Mouse (Mus musculus) heart, embryonic 13.5 days (tissue): Measurements from ENCODE around the gene Mansc4. TPM values are rescaled to one million over a fixed set of nuclear protein-coding genes. Genes with fewer than 3 reads are reported as not detected.
A peak's percentile ranks its signal among the peaks of the same experiment; 100 is the strongest.

Source experiments
- ATAC-seq: fragments of 200-750 bp; cut with Nextera tagmentation; 2 replicates; pipeline ENCODE4 v1.8.0; 2017; ENCODE audit warnings: moderate TSS enrichment; ENCODE audit not compliant: insufficient number of reproducible peaks, low FRiP score, low TSS enrichment; ENCODE audit errors: extremely low read depth
- H3K27ac ChIP-seq: fragments of 300-500 bp; sonication (generic); replicated peaks from 2 replicates; pipeline ENCODE4 v1.5.1; 2015; ENCODE audit warnings: moderate library complexity, mild to moderate bottlenecking, inconsistent platforms
- H3K27me3 ChIP-seq: fragments of 300-500 bp; sonication (generic); replicated peaks from 2 replicates; pipeline ENCODE4 v1.6.1; 2015; ENCODE audit warnings: mild to moderate bottlenecking, inconsistent platforms
- H3K36me3 ChIP-seq: fragments of 300-500 bp; sonication (generic); 2 replicates; pipeline ENCODE4 v1.6.1; 2015; ENCODE audit warnings: mild to moderate bottlenecking, inconsistent platforms
- H3K4me1 ChIP-seq: fragments of 300-500 bp; sonication (generic); 2 replicates; pipeline ENCODE4 v1.6.1; 2015; ENCODE audit warnings: inconsistent platforms
- H3K4me2 ChIP-seq: fragments of 300-500 bp; sonication (generic); 2 replicates; pipeline ENCODE4 v1.6.1; 2015; ENCODE audit warnings: inconsistent platforms, mild to moderate bottlenecking, moderate library complexity
- H3K4me3 ChIP-seq: fragments of 300-500 bp; sonication (generic); 2 replicates; pipeline ENCODE4 v1.5.1; 2015; ENCODE audit warnings: moderate library complexity, mild to moderate bottlenecking, inconsistent platforms
- H3K9ac ChIP-seq: fragments of 300-500 bp; sonication (generic); 2 replicates; pipeline ENCODE4 v1.6.1; 2015; ENCODE audit warnings: inconsistent platforms, mild to moderate bottlenecking, moderate library complexity
- H3K9me3 ChIP-seq: fragments of 300-500 bp; sonication (generic); 2 replicates; pipeline ENCODE4 v1.6.1; 2016; ENCODE audit warnings: inconsistent platforms
- WGBS: fragments of 180-500 bp; shearing (Covaris S2); methylation state at CpG from one replicate; pipeline ENCODE4 v1.1.7; 2015; ENCODE audit warnings: mixed read lengths; 5-methylcytosine and 5-hydroxymethylcytosine counted together
- polyA plus RNA-seq: library from polyadenylated mRNA; unstranded; fragments of >200 nt; fragmentation: Nextera tagmentation; extraction: Ambion mirVana; gene quantifications from 2 replicates; pipeline ENCODE4 v1.2.1, GENCODE M21; 2015

The Mansc4 gene
- polyA plus RNA-seq, 1 experiment from 2014 or later, result 0.51 TPM

GRCm38 (mm10) chr6:147097346-147097929, 10.6 kb upstream of the Mansc4 start:
- H3K9ac ChIP-seq, result peak overlapping the region; percentile 9; the same call in 1 of the 2 replicates
- H3K9me3 ChIP-seq, result 0 out of 2 replicates have a peak, but pooled peaks cover 4% of the 10 kb centered on the region
- H3K4me1 ChIP-seq, result peaks cover 55% of the 10 kb centered on the region
- no peak for ATAC-seq
- H3K27ac ChIP-seq, result no peak overlapping the region
- 42% methylated on average over 8 of the region's 8 CpGs for whole genome bisulfite sequencing
- H3K4me3 ChIP-seq, result no peak overlapping the region
- no peak overlapping the region; the same call in 1 of the 2 replicates for H3K4me2 ChIP-seq
- H3K36me3 ChIP-seq, result peaks cover 39% of the 10 kb centered on the region
- H3K27me3 ChIP-seq, result no peaks in the 10 kb centered on the region

DNA sequence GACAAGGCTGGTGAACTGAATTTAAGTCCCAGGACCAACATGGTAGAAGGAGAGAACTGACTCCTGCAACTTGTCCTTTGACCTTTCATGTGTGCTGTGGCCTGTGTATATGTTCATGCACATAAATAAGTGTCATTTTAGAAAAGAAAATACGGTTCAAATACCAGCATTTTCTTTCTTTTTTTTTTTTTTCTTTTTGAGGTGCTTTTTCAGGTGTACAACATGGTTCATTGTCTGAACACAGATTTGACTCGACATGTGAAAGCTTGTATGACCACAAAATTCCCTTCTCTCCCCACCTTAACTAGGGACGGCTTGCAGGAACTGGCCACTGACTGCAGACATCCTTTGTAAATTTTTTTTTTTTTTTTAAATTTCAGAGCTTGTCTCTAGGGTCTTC, 10.1 kb upstream of the Mansc4 start:
- H3K4me1 ChIP-seq, result peaks cover 60% of the 10 kb centered on the region
- H3K36me3 ChIP-seq, result peaks cover 34% of the 10 kb centered on the region
- H3K9me3 ChIP-seq, result 0 out of 2 replicates have a peak, but pooled peaks cover 4% of the 10 kb centered on the region
- ATAC-seq, result no peak
- no peaks in the 10 kb centered on the region for H3K27me3 ChIP-seq
- H3K9ac ChIP-seq, result peak overlapping the region; percentile 9; the same call in 1 of the 2 replicates
- H3K4me3 ChIP-seq, result no peak overlapping the region
- no peak overlapping the region; the same call in 1 of the 2 replicates for H3K4me2 ChIP-seq
- H3K27ac ChIP-seq, result no peak overlapping the region
- whole genome bisulfite sequencing, result 74% methylated on average over 3 of the region's 3 CpGs

DNA sequence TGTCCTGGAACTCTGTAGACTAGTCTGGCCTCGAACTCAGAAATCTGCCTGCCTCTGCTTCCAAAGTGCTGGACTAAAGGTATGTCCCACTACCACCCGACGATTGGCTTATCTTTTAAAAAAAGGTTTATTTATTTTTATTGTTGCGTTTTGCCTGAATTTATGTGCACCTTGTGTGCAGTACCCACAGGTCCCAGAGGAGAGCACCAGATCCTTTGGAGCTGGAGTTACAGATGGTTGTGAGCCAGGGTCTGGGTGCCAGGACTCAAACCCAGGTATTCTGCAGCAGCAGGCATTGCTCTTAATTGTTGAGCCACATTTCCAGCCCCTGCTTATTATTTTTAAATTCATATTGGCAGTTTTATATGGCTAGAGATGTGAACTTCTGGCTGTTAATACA, 9.3 kb upstream of the Mansc4 start:
- Histone ChIP-seq H3K4me2 (no peak overlapping the region), H3K27me3 (no peaks in the 10 kb centered on the region), H3K9me3 (0 out of 2 replicates have a peak, but pooled peaks cover 4% of the 10 kb centered on the region), H3K9ac (no peak overlapping the region), H3K27ac (no peak overlapping the region), H3K4me3 (no peak overlapping the region), H3K36me3 (peaks cover 28% of the 10 kb centered on the region), H3K4me1 (peaks cover 59% of the 10 kb centered on the region)
- 86% methylated on average over 4 of the region's 4 CpGs for WGBS
- ATAC-seq, result no peak

GRCm38 (mm10) chr6:147094771-147095170, 7.9 kb upstream of the Mansc4 start:
- 81% methylated on average over 7 of the region's 7 CpGs for WGBS
- Histone ChIP-seq H3K9ac (no peak overlapping the region), H3K4me2 (no peak overlapping the region), H3K4me1 (peaks cover 54% of the 10 kb centered on the region), H3K27ac (no peak overlapping the region), H3K27me3 (peaks cover 7% of the 10 kb centered on the region; the same call in 1 of the 2 replicates), H3K4me3 (no peak overlapping the region), H3K36me3 (peaks cover 25% of the 10 kb centered on the region), H3K9me3 (0 out of 2 replicates have a peak, but pooled peaks cover 4% of the 10 kb centered on the region)
- no peak for ATAC-seq

GRCm38 (mm10) chr6:147092136-147092535, 5.3 kb upstream of the Mansc4 start:
- WGBS, result 2% methylated on average over 15 of the region's 15 CpGs
- peak overlapping the region; percentile 78 for H3K4me3 ChIP-seq
- peak overlapping the region; percentile 93 for H3K9ac ChIP-seq
- 0 out of 2 replicates have a peak, but pooled peaks cover 4% of the 10 kb centered on the region for H3K9me3 ChIP-seq
- peak; percentile 15; the same call in 1 of the 2 replicates for ATAC-seq
- peaks cover 40% of the 10 kb centered on the region for H3K4me1 ChIP-seq
- peaks cover 13% of the 10 kb centered on the region; the same call in 1 of the 2 replicates for H3K27me3 ChIP-seq
- peak overlapping the region; percentile 95 for H3K4me2 ChIP-seq
- peaks cover 25% of the 10 kb centered on the region for H3K36me3 ChIP-seq
- peak overlapping the region; percentile 87 for H3K27ac ChIP-seq

DNA sequence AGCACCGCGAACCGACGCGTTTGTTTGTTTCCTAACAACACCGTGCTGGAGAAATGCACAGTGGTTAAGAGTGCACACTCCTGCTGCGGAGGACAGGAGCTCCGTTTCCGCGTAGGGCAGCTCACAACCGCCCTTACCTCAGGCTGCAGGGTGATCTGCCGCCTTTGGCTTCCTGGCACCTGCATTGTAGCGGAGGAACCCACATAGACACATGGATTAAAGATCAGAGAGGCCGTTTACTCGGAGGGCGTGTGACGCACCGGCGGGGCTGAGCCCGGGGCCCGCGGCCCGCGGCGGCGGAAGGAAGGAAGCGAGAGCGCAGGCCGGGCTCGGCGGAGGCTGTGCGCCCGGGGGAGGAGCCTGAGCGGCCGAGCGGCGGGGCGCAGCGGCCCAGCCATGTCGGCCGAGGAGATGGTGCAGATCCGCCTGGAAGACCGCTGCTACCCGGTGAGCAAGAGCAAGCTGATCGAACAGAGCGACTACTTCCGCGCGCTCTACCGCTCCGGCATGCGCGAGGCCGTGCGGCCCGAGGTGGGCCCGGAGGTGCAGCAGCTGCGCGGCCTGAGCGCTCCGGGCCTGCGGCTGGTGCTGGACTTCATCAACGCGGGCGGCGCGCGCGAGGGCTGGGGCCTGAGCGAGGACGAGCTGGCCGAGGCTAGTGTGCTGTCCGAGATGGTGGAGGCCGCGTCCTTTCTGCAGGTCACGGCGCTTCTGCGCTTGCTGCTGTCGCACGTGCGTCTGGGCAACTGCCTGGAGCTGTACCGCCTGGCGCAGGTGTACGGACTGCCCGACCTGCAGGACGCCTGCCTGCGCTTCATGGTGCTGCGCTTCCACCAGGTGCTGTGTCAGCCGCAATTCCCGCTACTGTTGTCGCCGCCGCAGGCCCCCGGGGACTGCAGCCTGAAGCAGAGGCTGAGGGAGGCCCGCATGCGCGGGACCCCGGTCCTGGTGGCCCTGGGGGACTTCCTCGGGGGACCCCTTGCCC, 4.6 kb upstream of the Mansc4 start, which contains the start of gene Klhl42:
Klhl42 (plus strand) TSS at position 244 of the 985 bp plus-strand sequence.
- peaks cover 41% of the 10 kb centered on the region for H3K4me1 ChIP-seq
- peak; percentile 59; the same call in 1 of the 2 replicates for ATAC-seq
- H3K27ac ChIP-seq, result peak within 1 kb of the TSS; percentile 87
- peak within 1 kb of the TSS; percentile 93 for H3K9ac ChIP-seq
- H3K4me3 ChIP-seq, result peak within 1 kb of the TSS; percentile 78
- H3K36me3 ChIP-seq, result peaks cover 25% of the 10 kb centered on the region
- WGBS, result under 1% methylated on average over 98 of the region's 99 CpGs
- peak within 1 kb of the TSS; percentile 95 for H3K4me2 ChIP-seq
- peaks cover 13% of the 10 kb centered on the region; the same call in 1 of the 2 replicates for H3K27me3 ChIP-seq
- H3K9me3 ChIP-seq, result 0 out of 2 replicates have a peak, but pooled peaks cover 4% of the 10 kb centered on the region

- Histone ChIP-seq H3K36me3 (peaks cover 14% of the 10 kb centered on the region), H3K27ac (no peak overlapping the region), H3K4me2 (peak overlapping the region; percentile 95), H3K9ac (no peak overlapping the region), H3K4me1 (peaks cover 45% of the 10 kb centered on the region), H3K4me3 (peak overlapping the region; percentile 78; the same call in 1 of the 2 replicates), H3K27me3 (peaks cover 13% of the 10 kb centered on the region; the same call in 1 of the 2 replicates), H3K9me3 (no peaks in the 10 kb centered on the region)
- no peak for ATAC-seq
- 73% methylated on average over 5 of the region's 5 CpGs for WGBS
Measured at GRCm38 (mm10) chr6:147090191-147090590, 3.4 kb upstream of the Mansc4 start.

DNA sequence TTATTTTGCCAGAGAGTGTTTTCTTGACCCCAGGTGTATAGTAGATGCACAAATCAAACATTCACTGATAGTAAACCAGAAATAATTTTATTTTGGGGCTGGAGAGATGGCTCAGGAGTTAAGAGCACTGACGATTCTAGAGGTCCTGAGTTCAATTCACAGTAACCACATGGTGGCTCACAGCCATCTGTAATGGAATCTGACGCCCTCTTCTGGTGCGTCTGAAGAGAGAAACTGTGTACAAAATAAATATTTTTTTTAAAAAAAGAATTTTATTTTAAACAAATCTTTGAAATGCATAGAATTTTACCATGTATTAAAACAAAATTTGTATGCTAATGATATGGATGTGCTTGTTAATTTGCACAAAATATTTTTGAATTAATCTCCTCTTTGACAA, 1.7 kb upstream of the Mansc4 start:
- no peak overlapping the region for H3K4me2 ChIP-seq
- peaks cover 13% of the 10 kb centered on the region; the same call in 1 of the 2 replicates for H3K27me3 ChIP-seq
- H3K9me3 ChIP-seq, result no peaks in the 10 kb centered on the region
- WGBS, result 75% methylated on average over 3 of the region's 3 CpGs
- no peak overlapping the region for H3K9ac ChIP-seq
- no peak for ATAC-seq
- H3K27ac ChIP-seq, result no peak overlapping the region
- no peak overlapping the region for H3K4me3 ChIP-seq
- H3K4me1 ChIP-seq, result peaks cover 33% of the 10 kb centered on the region
- peaks cover 4% of the 10 kb centered on the region; the same call in 1 of the 2 replicates for H3K36me3 ChIP-seq

DNA sequence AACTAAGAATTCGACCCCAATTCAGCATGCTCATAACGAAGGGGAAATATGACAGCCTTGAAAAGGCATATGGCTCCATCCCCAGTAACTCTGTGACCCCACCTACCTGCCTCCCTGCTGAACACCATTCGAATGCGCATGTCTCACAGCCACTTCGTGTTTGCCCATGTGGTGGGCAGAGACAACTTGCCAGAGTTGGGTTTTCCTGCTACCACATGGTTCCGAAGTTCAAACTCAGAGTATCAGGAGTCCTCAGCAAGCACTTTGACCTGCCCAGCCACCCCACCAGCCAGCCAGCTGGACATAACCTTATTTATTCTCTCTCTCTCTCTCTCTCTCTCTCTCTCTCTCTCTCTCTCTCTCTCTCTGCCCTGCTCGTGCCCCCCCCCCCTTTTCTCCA, 904 bp upstream of the Mansc4 start:
- no peak overlapping the region for H3K27ac ChIP-seq
- H3K36me3 ChIP-seq, result no peaks in the 10 kb centered on the region
- H3K27me3 ChIP-seq, result peaks cover 13% of the 10 kb centered on the region; the same call in 1 of the 2 replicates
- no peak for ATAC-seq
- no peak overlapping the region for H3K4me2 ChIP-seq
- WGBS, result 56% methylated on average over 6 of the region's 7 CpGs
- H3K4me1 ChIP-seq, result peaks cover 27% of the 10 kb centered on the region
- H3K9me3 ChIP-seq, result no peaks in the 10 kb centered on the region
- H3K9ac ChIP-seq, result no peak overlapping the region
- H3K4me3 ChIP-seq, result no peak overlapping the region

DNA sequence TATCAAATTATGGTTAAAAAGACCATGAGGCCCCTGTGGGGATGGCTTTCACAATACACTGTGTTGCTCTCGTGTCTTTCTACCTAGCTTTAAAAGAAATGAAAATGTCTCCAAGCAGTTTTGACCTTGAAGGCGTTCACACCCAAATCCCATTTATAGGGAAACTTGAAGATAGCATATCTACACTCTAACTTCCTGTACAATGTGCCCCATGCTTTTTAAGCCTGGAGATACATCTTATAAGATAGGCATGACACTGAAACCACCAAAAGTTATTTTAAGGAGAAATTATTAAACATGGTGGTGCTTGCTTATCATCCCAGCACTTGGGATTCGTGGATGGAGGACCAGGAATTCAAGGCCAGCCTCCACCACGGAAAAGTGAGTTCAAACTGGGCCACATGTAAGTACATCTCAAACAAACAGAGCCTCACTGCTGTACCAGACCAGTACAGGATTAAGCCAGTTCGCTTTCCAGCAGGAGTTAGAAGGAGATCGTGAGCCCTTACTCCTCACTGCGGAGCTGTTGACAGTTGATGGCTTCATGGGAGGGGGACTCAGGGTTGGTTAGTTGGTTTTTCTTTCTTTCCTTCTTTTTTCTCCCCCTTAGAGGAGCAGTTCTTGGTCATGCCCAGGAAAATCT, 1.3 kb downstream of the Mansc4 start:
- Histone ChIP-seq H3K4me3 (no peak overlapping the region), H3K4me2 (no peak overlapping the region), H3K36me3 (no peaks in the 10 kb centered on the region), H3K9ac (no peak overlapping the region), H3K9me3 (no peaks in the 10 kb centered on the region), H3K4me1 (peaks cover 15% of the 10 kb centered on the region), H3K27ac (no peak overlapping the region; the same call in 1 of the 2 replicates), H3K27me3 (peaks cover 13% of the 10 kb centered on the region; the same call in 1 of the 2 replicates)
- 48% methylated on average over 7 of the region's 7 CpGs for WGBS
- ATAC-seq, result no peak
